Mouse (Mus musculus): Measurements from ENCODE around the gene Kcnc3.

- TF ChIP-seq POLR2A (IDR thresholded peaks at IDR 0.05; ENCODE audit: borderline replicate concordance, low read depth, low read length) (no peak), CTCF (IDR thresholded peaks at IDR 0.05; ENCODE audit: low read depth, low read length) (no peak)
Measured at GRCm38 (mm10) chr7:44612192-44612591, 21.7 kb downstream of the Kcnc3 start.

Measured in bone marrow macrophage, adult 2 months (primary cell).